Mouse (Mus musculus) liver, postnatal 0 days (tissue): ENCODE measurements around the gene Atf7ip. TPM values are rescaled to one million over a fixed set of nuclear protein-coding genes. Genes with fewer than 3 reads are reported as not detected.
"Not testable (repeated sequence)": the region's sequence is repeated elsewhere in the genome, so short reads cannot be mapped to it uniquely, and the experiment has no call there.

Experiments used
- ATAC-seq: fragments of 200-750 bp; cut with Nextera tagmentation; 2 replicates; pipeline ENCODE4 v1.8.0; 2017; ENCODE audit warnings: mild to moderate bottlenecking, moderate library complexity
- DNase-seq: peaks from one replicate; pipeline ENCODE4 v3.0.0-alpha.2; 2016
- H3K27ac ChIP-seq: fragments of 300-500 bp; sonication (generic); 2 replicates; pipeline ENCODE4 v1.5.1; 2014; ENCODE audit warnings: antibody characterized with exemption, moderate library complexity, mild to moderate bottlenecking, low read depth
- H3K27me3 ChIP-seq: fragments of 300-500 bp; sonication (generic); 2 replicates; pipeline ENCODE4 v1.6.1; 2014; ENCODE audit warnings: low read length, control low read depth, mixed read lengths; ENCODE audit not compliant: insufficient read depth
- H3K36me3 ChIP-seq: fragments of 300-500 bp; sonication (generic); replicated peaks from 2 replicates; pipeline ENCODE4 v1.6.1; 2014; ENCODE audit warnings: mild to moderate bottlenecking, control low read depth, low read length, moderate library complexity, mixed read lengths; ENCODE audit not compliant: insufficient read depth
- H3K4me1 ChIP-seq: fragments of 300-500 bp; sonication (generic); 2 replicates; pipeline ENCODE4 v1.6.1; 2014; ENCODE audit warnings: antibody characterized with exemption, mild to moderate bottlenecking, control low read depth; ENCODE audit not compliant: insufficient read depth
- H3K4me2 ChIP-seq: fragments of 300-500 bp; sonication (generic); 2 replicates; pipeline ENCODE4 v1.6.1; 2014; ENCODE audit warnings: low read depth, mild to moderate bottlenecking, low read length, moderate library complexity, mixed read lengths
- H3K4me3 ChIP-seq: fragments of 300-500 bp; sonication (generic); 2 replicates; pipeline ENCODE4 v1.5.1; 2014; ENCODE audit warnings: low read depth, low read length
- H3K9ac ChIP-seq: fragments of 300-500 bp; sonication (generic); replicated peaks from 2 replicates; pipeline ENCODE4 v1.6.1; 2014; ENCODE audit warnings: mild to moderate bottlenecking, moderate library complexity
- H3K9me3 ChIP-seq: fragments of 300-500 bp; sonication (generic); 2 replicates; pipeline ENCODE4 v1.6.1; 2016; ENCODE audit warnings: mild to moderate bottlenecking, control low read depth, low read length, mixed read lengths
- CTCF ChIP-seq: sonication (generic); IDR thresholded peaks from 2 replicates; pipeline ENCODE4 v1.5.1; 2016; ENCODE audit warnings: antibody characterized with exemption, low read depth
- EP300 ChIP-seq: IDR thresholded peaks from 2 replicates; pipeline ENCODE4 v1.6.1; 2016; ENCODE audit warnings: antibody characterized with exemption, low read depth, mild to moderate bottlenecking
- WGBS: fragments of 180-500 bp; shearing (Covaris S2); extraction: QIAGEN DNeasy Blood & Tissue Kit; methylation state at CpG from one replicate; pipeline ENCODE4 v1.1.7; 2014; ENCODE audit not compliant: insufficient replicate concordance; 5-methylcytosine and 5-hydroxymethylcytosine counted together
- polyA plus RNA-seq: library from polyadenylated mRNA; unstranded; fragments of >200 nt; fragmentation: Nextera tagmentation; extraction: Ambion mirVana; gene quantifications from 2 replicates; pipeline ENCODE4 v1.2.1, GENCODE M21; 2015

The Atf7ip gene
- polyA plus RNA-seq: 5.6 and 6.6 TPM in 2 replicates

GRCm38 (mm10) chr6:136505867-136506266 is at the start of gene Atf7ip:
Atf7ip (plus strand) TSS chr6:136506167.
- not testable (repeated sequence) for H3K27ac ChIP-seq, H3K4me3 ChIP-seq, H3K36me3 ChIP-seq, H3K9ac ChIP-seq, DNase-seq, H3K4me2 ChIP-seq, H3K27me3 ChIP-seq, H3K9me3 ChIP-seq, ATAC-seq, H3K4me1 ChIP-seq
- WGBS: 67% methylated on average over 2 of the region's 3 CpGs

- no peaks in the 10 kb centered on the region for H3K9me3 ChIP-seq
- H3K4me2 ChIP-seq: no peak overlapping the region
- no peaks in the 10 kb centered on the region for H3K4me1 ChIP-seq
- no peak overlapping the region for H3K27ac ChIP-seq
- H3K9ac ChIP-seq: no peak overlapping the region
- DNase-seq (no peak), ATAC-seq (no peak)
- H3K27me3 ChIP-seq: no peaks in the 10 kb centered on the region
- no peak for TF ChIP-seq EP300
- TF ChIP-seq CTCF: no peak
- WGBS: 71% methylated on average over 1 of the region's 1 CpGs
- H3K4me3 ChIP-seq: no peak overlapping the region
- H3K36me3 ChIP-seq: no peaks in the 10 kb centered on the region
These were observed 49.7 kb upstream of the Atf7ip start for GRCm38 (mm10) chr6:136456302-136456701.

GRCm38 (mm10) chr6:136459156-136459555 is 46.8 kb upstream of the Atf7ip start:
- no peak for TF ChIP-seq EP300
- no peak for TF ChIP-seq CTCF
- DNase-seq (no peak), ATAC-seq (no peak)
- Histone ChIP-seq H3K4me2 (no peak overlapping the region), H3K9ac (no peak overlapping the region), H3K4me3 (no peak overlapping the region), H3K36me3 (no peaks in the 10 kb centered on the region), H3K4me1 (peaks cover 8% of the 10 kb centered on the region; the same call in 1 of the 2 replicates), H3K9me3 (no peaks in the 10 kb centered on the region), H3K27ac (no peak overlapping the region), H3K27me3 (no peaks in the 10 kb centered on the region)
- 69% methylated on average over 7 of the region's 7 CpGs for WGBS

GRCm38 (mm10) chr6:136463491-136463890 is 42.5 kb upstream of the Atf7ip start:
- no peak for TF ChIP-seq EP300
- no peak for TF ChIP-seq CTCF

GRCm38 (mm10) chr6:136464121-136464621 is 41.8 kb upstream of the Atf7ip start:
- H3K4me1 ChIP-seq: peaks cover 32% of the 10 kb centered on the region
- DNase-seq: no peak
- TF ChIP-seq EP300: no peak
- no peak for TF ChIP-seq CTCF
- H3K36me3 ChIP-seq: no peaks in the 10 kb centered on the region
- peak overlapping the region; percentile 33; the same call in 1 of the 2 replicates for H3K4me2 ChIP-seq
- H3K4me3 ChIP-seq: no peak overlapping the region
- H3K9ac ChIP-seq: no peak overlapping the region; the same call in 1 of the 2 replicates
- no peaks in the 10 kb centered on the region for H3K9me3 ChIP-seq
- H3K27ac ChIP-seq: peak overlapping the region; percentile 53
- H3K27me3 ChIP-seq: no peaks in the 10 kb centered on the region
- no peak for ATAC-seq
- WGBS: 30% methylated on average over 12 of the region's 12 CpGs

More at GRCm38 (mm10) chr6:136463491-136463890, 42.5 kb upstream of the Atf7ip start:
- H3K9me3 ChIP-seq: no peaks in the 10 kb centered on the region
- no peak for ATAC-seq
- no peaks in the 10 kb centered on the region for H3K27me3 ChIP-seq
- no peak overlapping the region for H3K9ac ChIP-seq
- H3K4me2 ChIP-seq: peak overlapping the region; percentile 33
- 41% methylated on average over 9 of the region's 9 CpGs for WGBS
- no peak overlapping the region for H3K4me3 ChIP-seq
- H3K36me3 ChIP-seq: no peaks in the 10 kb centered on the region
- no peak for DNase-seq
- H3K27ac ChIP-seq: peak overlapping the region; percentile 53; the same call in 1 of the 2 replicates
- peaks cover 26% of the 10 kb centered on the region for H3K4me1 ChIP-seq

GRCm38 (mm10) chr6:136465021-136465420 is 40.9 kb upstream of the Atf7ip start:
- TF ChIP-seq CTCF (no peak), EP300 (no peak)
- DNase-seq: no peak
- H3K27ac ChIP-seq: peak overlapping the region; percentile 50; the same call in 1 of the 2 replicates

More at GRCm38 (mm10) chr6:136465021-136465420, 40.9 kb upstream of the Atf7ip start:
- ATAC-seq: no peak
- H3K4me1 ChIP-seq: peaks cover 38% of the 10 kb centered on the region
- no peak overlapping the region for H3K9ac ChIP-seq
- H3K4me2 ChIP-seq: no peak overlapping the region
- 55% methylated on average over 8 of the region's 8 CpGs for WGBS
- no peaks in the 10 kb centered on the region for H3K9me3 ChIP-seq
- no peak overlapping the region for H3K4me3 ChIP-seq
- H3K27me3 ChIP-seq: no peaks in the 10 kb centered on the region
- H3K36me3 ChIP-seq: no peaks in the 10 kb centered on the region
